Mouse (Mus musculus) cerebellum, adult 9-10 months (tissue): ENCODE measurements at regions not wholly inside any gene's neighbourhood (a gene's known extent, or its start where the extent isn't known, plus 50 kb on each side); places are given as distances from the start of the nearest gene placed in this dataset.

Source experiments
- DNase-seq: peaks from one replicate; pipeline ENCODE4 v3.0.0; 2022

GRCm38 (mm10) chr4:142539200-142539750 is 300.1 kb upstream of the Kazn start:
- no peak for DNase-seq

- no peak for DNase-seq
Observed at GRCm38 (mm10) chr4:142527080-142527479, 287.9 kb upstream of the Kazn start.

- DNase-seq, result no peak
Observed at GRCm38 (mm10) chr4:142517478-142518455, 278.6 kb upstream of the Kazn start.

- DNase-seq, result no peak
Observed at GRCm38 (mm10) chr4:142514751-142515150, 275.6 kb upstream of the Kazn start.

- no peak for DNase-seq
Observed at GRCm38 (mm10) chr4:142509386-142509785, 270.2 kb upstream of the Kazn start.

GRCm38 (mm10) chr4:142506383-142507211 is 267.4 kb upstream of the Kazn start:
- no peak for DNase-seq

GRCm38 (mm10) chr4:142503761-142504160 is 264.6 kb upstream of the Kazn start:
- no peak for DNase-seq

- DNase-seq, result no peak
Observed at GRCm38 (mm10) chr4:142501177-142501576, 262.0 kb upstream of the Kazn start.

GRCm38 (mm10) chr4:142500541-142500940 is 261.3 kb upstream of the Kazn start:
- no peak for DNase-seq

GRCm38 (mm10) chr4:142496605-142497004 is 257.4 kb upstream of the Kazn start:
- no peak for DNase-seq

- DNase-seq, result no peak
Observed at GRCm38 (mm10) chr4:142492926-142493492, 253.8 kb upstream of the Kazn start.

GRCm38 (mm10) chr4:142485784-142486423 is 246.7 kb upstream of the Kazn start:
- no peak for DNase-seq

GRCm38 (mm10) chr4:142475632-142476031 is 236.4 kb upstream of the Kazn start:
- no peak for DNase-seq

- DNase-seq, result no peak
Observed at GRCm38 (mm10) chr4:142474626-142475025, 235.4 kb upstream of the Kazn start.

- no peak for DNase-seq
Observed at GRCm38 (mm10) chr4:142474018-142474417, 234.8 kb upstream of the Kazn start.

GRCm38 (mm10) chr4:142473284-142473683 is 234.1 kb upstream of the Kazn start:
- no peak for DNase-seq

- no peak for DNase-seq
Observed at GRCm38 (mm10) chr4:142472332-142472731, 233.1 kb upstream of the Kazn start.

- no peak for DNase-seq
Observed at GRCm38 (mm10) chr4:142470784-142471183, 231.6 kb upstream of the Kazn start.

GRCm38 (mm10) chr4:142467920-142468319 is 228.7 kb upstream of the Kazn start:
- peak; percentile 51 for DNase-seq

- DNase-seq, result no peak
Observed at GRCm38 (mm10) chr4:142465226-142465625, 226.0 kb upstream of the Kazn start.

- no peak for DNase-seq
Observed at GRCm38 (mm10) chr4:142464066-142464465, 224.9 kb upstream of the Kazn start.

GRCm38 (mm10) chr4:142460468-142461086 is 221.4 kb upstream of the Kazn start:
- no peak for DNase-seq
